Mouse (Mus musculus) testis, adult 2 months (tissue): ENCODE data around the gene Stat2.

Experiments
- CTCF ChIP-seq: fragments of 200-500 bp; IDR thresholded peaks from 2 replicates; pipeline ENCODE4 v1.5.1; 2012; ENCODE audit warnings: low read depth, mild to moderate bottlenecking, inconsistent platforms, low read length, moderate library complexity; ENCODE audit not compliant: control insufficient read depth, insufficient read depth, insufficient replicate concordance
- POLR2A ChIP-seq: fragments of 200-500 bp; IDR thresholded peaks from 2 replicates; pipeline ENCODE4 v1.6.1; 2012; ENCODE audit warnings: low read depth, mild to moderate bottlenecking, inconsistent platforms, low read length, moderate library complexity; ENCODE audit not compliant: control insufficient read depth

GRCm38 (mm10) chr10:128327610-128328009 lies 57.3 kb downstream of the Stat2 start:
- TF ChIP-seq CTCF (no peak), POLR2A (no peak)
